Mouse (Mus musculus) ovary, postnatal 36 days (tissue): ENCODE measurements around the gene Bmpr1b.
"Not testable (repeated sequence)": the region's sequence is repeated elsewhere in the genome, so short reads cannot be mapped to it uniquely, and the experiment has no call there.

ENCODE experiments used
- DNase-seq: peaks from one replicate; pipeline ENCODE4 v3.0.0; 2022; ENCODE audit warnings: low spot score, mixed read lengths

Bmpr1b gene

GRCm38 (mm10) chr3:142168863-142169521 lies at the start of gene Bmpr1b:
Gene Bmpr1b (minus strand): TSS chr3:142169425.
- DNase-seq: peak; percentile 86

GRCm38 (mm10) chr3:142212821-142213220 lies 43.6 kb upstream of the Bmpr1b start:
- no peak for DNase-seq

GRCm38 (mm10) chr3:142212186-142212585 lies 43.0 kb upstream of the Bmpr1b start:
- no peak for DNase-seq

GRCm38 (mm10) chr3:142209981-142210380 lies 40.8 kb upstream of the Bmpr1b start:
- no peak for DNase-seq

GRCm38 (mm10) chr3:142209057-142209456 lies 39.8 kb upstream of the Bmpr1b start:
- DNase-seq: no peak

GRCm38 (mm10) chr3:142207488-142207887 lies 38.3 kb upstream of the Bmpr1b start:
- DNase-seq: no peak

GRCm38 (mm10) chr3:142206316-142206715 lies 37.1 kb upstream of the Bmpr1b start:
- no peak for DNase-seq

- DNase-seq: no peak
Observed at GRCm38 (mm10) chr3:142196142-142196541, 26.9 kb upstream of the Bmpr1b start.

GRCm38 (mm10) chr3:142191627-142192026 lies 22.4 kb upstream of the Bmpr1b start:
- DNase-seq: not testable (repeated sequence)

- DNase-seq: no peak
Observed at GRCm38 (mm10) chr3:142186551-142186950, 17.3 kb upstream of the Bmpr1b start.

- DNase-seq: no peak
Observed at GRCm38 (mm10) chr3:142173996-142174395, 4.8 kb upstream of the Bmpr1b start.

GRCm38 (mm10) chr3:142168251-142168862 lies 868 bp downstream of the Bmpr1b start:
- no peak for DNase-seq

- DNase-seq: no peak
Observed at GRCm38 (mm10) chr3:142164981-142165380, 4.2 kb downstream of the Bmpr1b start.

- DNase-seq: no peak
Observed at GRCm38 (mm10) chr3:142163896-142164295, 5.3 kb downstream of the Bmpr1b start.

GRCm38 (mm10) chr3:142161405-142161804 lies 7.8 kb downstream of the Bmpr1b start:
- DNase-seq: no peak

- DNase-seq: no peak
Observed at GRCm38 (mm10) chr3:142151980-142152379, 17.2 kb downstream of the Bmpr1b start.

- DNase-seq: no peak
Observed at GRCm38 (mm10) chr3:142138796-142139195, 30.4 kb downstream of the Bmpr1b start.

GRCm38 (mm10) chr3:142126379-142126778 lies 42.8 kb downstream of the Bmpr1b start:
- DNase-seq: no peak

- DNase-seq: no peak
Observed at GRCm38 (mm10) chr3:142125556-142125955, 43.7 kb downstream of the Bmpr1b start.

- DNase-seq: no peak
Observed at GRCm38 (mm10) chr3:142124255-142124654, 45.0 kb downstream of the Bmpr1b start.

- DNase-seq: no peak
Observed at GRCm38 (mm10) chr3:142122376-142122775, 46.8 kb downstream of the Bmpr1b start.

- no peak for DNase-seq
Observed at GRCm38 (mm10) chr3:142120795-142121194, 48.4 kb downstream of the Bmpr1b start.

- DNase-seq: no peak
Observed at GRCm38 (mm10) chr3:142114762-142115316, 54.4 kb downstream of the Bmpr1b start.
